Comparison of ENCODE assay signal across 29 mouse cellular contexts in genomic region chr9:55576571-55576970, GRCm38 (mm10). TPM values are rescaled to one million over a fixed set of nuclear protein-coding genes. Genes with fewer than 3 reads are reported as not detected.
DNase-seq lines count a peak whose midpoint lies in the region; ATAC-seq and TF ChIP-seq lines count a peak whose summit lies in the region.
"Had no signal": no experiment of that assay in that cellular context is flagged by ENCODE, and none has a peak within 500 bp of the region (broad histone marks: within the 10 kb centered on the region; RNA-seq: fewer than 3 reads in every experiment).

No protein-coding gene starts in this region.

- H3K27me3 ChIP-seq in midbrain, postnatal 0 days (ENCODE audit: insufficient read depth, low read length) = no peaks in the 10 kb centered on the region
- H3K27me3 ChIP-seq: embryonic facial prominence, embryonic 15.5 days; heart, embryonic 15.5 days; hindbrain, embryonic 13.5 days; midbrain, embryonic 12.5 days had no signal

- peak; percentile 65; the same call in 1 of the 2 replicates for ATAC-seq in frontal cortex, adult (ENCODE audit: low TSS enrichment)
- ATAC-seq in midbrain, postnatal 0 days (ENCODE audit: low FRiP score) = no peak
- ATAC-seq: liver, postnatal 0 days; lung, postnatal 0 days had no signal

- no peak for DNase-seq in frontal cortex, postnatal 14 days (ENCODE audit: low spot score in 2 of 2)
- peak; percentile 5 for DNase-seq in right cerebral cortex, adult 18-20 months
- no peak for DNase-seq in right cerebral cortex, postnatal 25 days
- peak; percentile 12 for DNase-seq in layer of hippocampus, adult 9-10 months (ENCODE audit: low spot score)
- no peak for DNase-seq in midbrain, postnatal 0 days (ENCODE audit: low spot score)
- no peak for DNase-seq in embryo, embryonic 9.5 days (ENCODE audit: extremely low spot score)
- DNase-seq: adrenal gland, postnatal 14 days; B cell, adult 2 months; cerebellum, adult 9-10 months; gastrocnemius, postnatal 25 days; heart, postnatal 36 days; kidney, adult 18-20 months; kidney, postnatal 4 days; liver, postnatal 0 days; right cerebral cortex, postnatal 4 days; thymus, postnatal 25 days had no signal

- no peak overlapping the region for H3K4me2 ChIP-seq in midbrain, postnatal 0 days (ENCODE audit: low read depth, low read length, poor library complexity, severe bottlenecking)
- H3K4me2 ChIP-seq: embryonic facial prominence, embryonic 15.5 days; heart, embryonic 15.5 days; hindbrain, embryonic 13.5 days; midbrain, embryonic 12.5 days had no signal

- no peaks in the 10 kb centered on the region for H3K4me1 ChIP-seq in midbrain, postnatal 0 days (ENCODE audit: insufficient read depth, low read length)
- H3K4me1 ChIP-seq: embryonic facial prominence, embryonic 15.5 days; hindbrain, embryonic 13.5 days; midbrain, embryonic 12.5 days had no signal

- TF ChIP-seq CTCF in midbrain, postnatal 0 days (IDR thresholded peaks at IDR 0.05) = no peak

- no peaks in the 10 kb centered on the region for H3K9me3 ChIP-seq in midbrain, postnatal 0 days (ENCODE audit: low read length)
- H3K9me3 ChIP-seq: embryonic facial prominence, embryonic 15.5 days; heart, embryonic 15.5 days; hindbrain, embryonic 13.5 days; midbrain, embryonic 12.5 days had no signal

- no peak overlapping the region for H3K27ac ChIP-seq in midbrain, postnatal 0 days (ENCODE audit: low read depth, low read length)
- H3K27ac ChIP-seq: embryonic facial prominence, embryonic 15.5 days; heart, embryonic 15.5 days; hindbrain, embryonic 13.5 days; midbrain, embryonic 12.5 days had no signal

- H3K36me3 ChIP-seq in midbrain, postnatal 0 days (ENCODE audit: insufficient read depth, low read length) = no peaks in the 10 kb centered on the region
- H3K36me3 ChIP-seq: embryonic facial prominence, embryonic 15.5 days; heart, embryonic 15.5 days; hindbrain, embryonic 13.5 days; midbrain, embryonic 12.5 days had no signal

- 84% methylated on average over 1 of the region's 1 CpGs for whole genome bisulfite sequencing in midbrain, postnatal 0 days

- H3K9ac ChIP-seq in midbrain, postnatal 0 days (replicated peaks; ENCODE audit: low read length, poor library complexity, severe bottlenecking) = no peak overlapping the region
- H3K9ac ChIP-seq: embryonic facial prominence, embryonic 15.5 days; heart, embryonic 15.5 days; hindbrain, embryonic 13.5 days; liver, postnatal 0 days; midbrain, embryonic 12.5 days had no signal

- H3K4me3 ChIP-seq in midbrain, postnatal 0 days (ENCODE audit: low read depth, low read length) = no peak overlapping the region
- H3K4me3 ChIP-seq: embryonic facial prominence, embryonic 15.5 days; heart, embryonic 15.5 days; hindbrain, embryonic 13.5 days; midbrain, embryonic 12.5 days had no signal

RNA-seq across cellular contexts. Expression of gene Isl2, which starts 38.1 kb away (rescaled TPM):
- total RNA-seq in midbrain, postnatal 0 days (2014; rRNA removed) = 0.14 TPM in 1 of 2 replicates, not detected in the other
- polyA plus RNA-seq in midbrain, postnatal 0 days (2015; fragmentation: Nextera tagmentation; extraction: Ambion mirVana) = 0.39 TPM in 1 of 2 replicates, not detected in the other
- total RNA-seq: adrenal gland, postnatal 14 days; gastrocnemius, postnatal 25 days; heart, adult 8-10 months; liver, adult 2 months; megakaryocyte progenitor cell, adult 5-6 weeks; MEL; monocyte, adult 5-6 weeks; neutrophil, adult 5-6 weeks had no signal
- polyA plus RNA-seq: kidney, embryonic 16.5 days; liver, adult 2 months; liver, postnatal 0 days had no signal

Comparison
In these comparisons a context has a peak if more than half of its experiments do, and no peak if none do; other contexts are left out.
1. DNase-seq: peak in right cerebral cortex, adult 18-20 months (single experiment) and layer of hippocampus, adult 9-10 months (single experiment); none in frontal cortex, postnatal 14 days (0 of 2), right cerebral cortex, postnatal 25 days (single experiment), midbrain, postnatal 0 days (single experiment) and embryo, embryonic 9.5 days (single experiment).